Mouse (Mus musculus): ENCODE results near the gene Stxbp4. TPM values are rescaled to one million over a fixed set of nuclear protein-coding genes. Genes with fewer than 3 reads are reported as not detected.

The Stxbp4 gene
- total RNA-seq, 1 experiment, result 10.8 TPM

DNA sequence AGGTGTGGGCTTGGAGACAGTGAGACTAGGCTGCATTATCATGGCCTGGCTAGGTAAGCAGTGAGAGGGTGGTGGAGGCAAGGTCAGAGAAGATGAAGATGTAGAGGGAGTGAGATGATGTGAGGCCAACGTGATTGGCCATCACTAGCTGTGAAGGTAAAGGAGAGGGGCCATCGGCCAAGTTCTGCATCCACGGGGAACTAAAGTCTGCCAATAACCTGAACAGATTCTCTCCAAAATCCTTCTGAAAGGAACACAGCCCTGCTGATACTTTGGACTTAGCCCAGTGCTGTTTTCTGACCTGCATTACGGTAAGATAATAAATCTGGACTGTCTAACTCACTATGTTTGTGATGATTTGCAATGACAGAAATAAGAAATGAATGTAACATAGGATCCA lies 167.6 kb downstream of the Stxbp4 start:
- H3K4me1 ChIP-seq (ENCODE audit: control insufficient read depth in 2 of 2, insufficient read depth in 2 of 2, low read length in 2 of 2, poor library complexity in 1 of 2), result no peaks in the 10 kb centered on the region
- no peak overlapping the region for H3K9ac ChIP-seq (ENCODE audit: insufficient read depth, low read depth, low read length, poor library complexity, severe bottlenecking)
- TF ChIP-seq ZNF384 (IDR thresholded peaks at IDR 0.05; ENCODE audit: low read depth, low read length), result no peak
- no peak for TF ChIP-seq MAFK (IDR thresholded peaks at IDR 0.05; ENCODE audit: insufficient read depth, low read depth, low read length)
- TF ChIP-seq HCFC1 (IDR thresholded peaks at IDR 0.05; ENCODE audit: borderline replicate concordance, insufficient read depth, low read length), result no peak
- no peak for TF ChIP-seq ZC3H11A (IDR thresholded peaks at IDR 0.05; ENCODE audit: borderline replicate concordance, low read depth, low read length)
- TF ChIP-seq CHD2 (IDR thresholded peaks at IDR 0.05; ENCODE audit: low read depth, low read length), result no peak
- no peaks in the 10 kb centered on the region for H3K9me3 ChIP-seq (ENCODE audit: control insufficient read depth, insufficient read depth, low read depth, low read length)
- H3K36me3 ChIP-seq (ENCODE audit: control insufficient read depth, insufficient read depth, low read length, poor library complexity, severe bottlenecking), result no peaks in the 10 kb centered on the region
- H3K4me3 ChIP-seq (ENCODE audit: insufficient read depth in 1 of 2, low read depth in 1 of 2, low read length in 2 of 2, poor library complexity in 1 of 2, severe bottlenecking in 1 of 2), result no peak overlapping the region
- DNase-seq (ENCODE audit: low read depth, low spot score), result no peak
- no peak overlapping the region for H3K27ac ChIP-seq (ENCODE audit: insufficient read depth, low read depth, low read length, poor library complexity, severe bottlenecking)
- in situ Hi-C loops (cut with MboI; ENCODE audit: low sequenced_read_pairs in 2 of 2, unreplicated experiment in 2 of 2), result no loop called here

GRCm38 (mm10) chr11:90464046-90464595 lies 173.8 kb downstream of the Stxbp4 start:
- Histone ChIP-seq H3K4me1 (ENCODE audit: control insufficient read depth in 2 of 2, insufficient read depth in 2 of 2, low read length in 2 of 2, poor library complexity in 1 of 2) (no peaks in the 10 kb centered on the region), H3K9ac (ENCODE audit: insufficient read depth, low read depth, low read length, poor library complexity, severe bottlenecking) (no peak overlapping the region), H3K9me3 (ENCODE audit: control insufficient read depth, insufficient read depth, low read depth, low read length) (no peaks in the 10 kb centered on the region), H3K4me3 (ENCODE audit: insufficient read depth in 1 of 2, low read depth in 1 of 2, low read length in 2 of 2, poor library complexity in 1 of 2, severe bottlenecking in 1 of 2) (no peak overlapping the region), H3K27ac (ENCODE audit: insufficient read depth, low read depth, low read length, poor library complexity, severe bottlenecking) (no peak overlapping the region), H3K36me3 (ENCODE audit: control insufficient read depth, insufficient read depth, low read length, poor library complexity, severe bottlenecking) (no peaks in the 10 kb centered on the region)
- TF ChIP-seq CHD2 (IDR thresholded peaks at IDR 0.05; ENCODE audit: low read depth, low read length), result no peak
- in situ Hi-C loops (cut with MboI; ENCODE audit: low sequenced_read_pairs in 2 of 2, unreplicated experiment in 2 of 2), result no loop called here
- DNase-seq (ENCODE audit: low read depth, low spot score), result no peak

DNA sequence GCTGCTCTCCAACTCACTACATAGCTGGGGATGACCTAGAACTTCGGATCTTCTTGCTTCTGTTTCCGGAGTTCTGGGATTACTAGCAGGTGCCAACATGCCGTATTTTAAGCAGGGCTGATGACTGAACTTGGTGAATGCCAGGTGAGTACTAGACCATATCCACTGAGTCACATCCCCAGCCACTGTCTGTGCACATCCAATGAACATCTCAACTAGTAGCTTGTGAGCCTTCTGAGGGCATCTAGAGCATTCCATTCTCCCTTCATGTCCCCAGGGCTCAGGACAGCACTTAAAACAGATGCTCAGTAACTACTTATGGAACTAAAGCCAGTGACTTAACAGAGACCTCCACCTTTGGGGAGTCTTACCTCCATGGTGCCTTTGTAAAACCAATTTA lies 177.4 kb downstream of the Stxbp4 start:
- no peak overlapping the region for H3K9ac ChIP-seq (ENCODE audit: insufficient read depth, low read depth, low read length, poor library complexity, severe bottlenecking)
- H3K4me1 ChIP-seq (ENCODE audit: control insufficient read depth in 2 of 2, insufficient read depth in 2 of 2, low read length in 2 of 2, poor library complexity in 1 of 2), result no peaks in the 10 kb centered on the region
- no peaks in the 10 kb centered on the region for H3K36me3 ChIP-seq (ENCODE audit: control insufficient read depth, insufficient read depth, low read length, poor library complexity, severe bottlenecking)
- no peak overlapping the region for H3K4me3 ChIP-seq (ENCODE audit: insufficient read depth in 1 of 2, low read depth in 1 of 2, low read length in 2 of 2, poor library complexity in 1 of 2, severe bottlenecking in 1 of 2)
- DNase-seq (ENCODE audit: low read depth, low spot score), result no peak
- H3K27ac ChIP-seq (ENCODE audit: insufficient read depth, low read depth, low read length, poor library complexity, severe bottlenecking), result no peak overlapping the region
- TF ChIP-seq CHD2 (IDR thresholded peaks at IDR 0.05; ENCODE audit: low read depth, low read length), result no peak
- no peak for TF ChIP-seq ZNF384 (IDR thresholded peaks at IDR 0.05; ENCODE audit: low read depth, low read length)
- TF ChIP-seq ZC3H11A (IDR thresholded peaks at IDR 0.05; ENCODE audit: borderline replicate concordance, low read depth, low read length), result no peak
- TF ChIP-seq MAFK (IDR thresholded peaks at IDR 0.05; ENCODE audit: insufficient read depth, low read depth, low read length), result no peak
- no peak for TF ChIP-seq HCFC1 (IDR thresholded peaks at IDR 0.05; ENCODE audit: borderline replicate concordance, insufficient read depth, low read length)
- no peaks in the 10 kb centered on the region for H3K9me3 ChIP-seq (ENCODE audit: control insufficient read depth, insufficient read depth, low read depth, low read length)
- in situ Hi-C loops (cut with MboI; ENCODE audit: low sequenced_read_pairs in 2 of 2, unreplicated experiment in 2 of 2), result no loop called here

GRCm38 (mm10) chr11:90452134-90452533 lies 185.8 kb downstream of the Stxbp4 start:
- Histone ChIP-seq H3K9me3 (ENCODE audit: control insufficient read depth, insufficient read depth, low read depth, low read length) (no peaks in the 10 kb centered on the region), H3K4me1 (ENCODE audit: control insufficient read depth in 2 of 2, insufficient read depth in 2 of 2, low read length in 2 of 2, poor library complexity in 1 of 2) (no peaks in the 10 kb centered on the region), H3K4me3 (ENCODE audit: insufficient read depth in 1 of 2, low read depth in 1 of 2, low read length in 2 of 2, poor library complexity in 1 of 2, severe bottlenecking in 1 of 2) (no peak overlapping the region), H3K36me3 (ENCODE audit: control insufficient read depth, insufficient read depth, low read length, poor library complexity, severe bottlenecking) (no peaks in the 10 kb centered on the region), H3K9ac (ENCODE audit: insufficient read depth, low read depth, low read length, poor library complexity, severe bottlenecking) (no peak overlapping the region), H3K27ac (ENCODE audit: insufficient read depth, low read depth, low read length, poor library complexity, severe bottlenecking) (no peak overlapping the region)
- in situ Hi-C loops (cut with MboI; ENCODE audit: low sequenced_read_pairs in 2 of 2, unreplicated experiment in 2 of 2), result no loop called here
- TF ChIP-seq MAFK (IDR thresholded peaks at IDR 0.05; ENCODE audit: insufficient read depth, low read depth, low read length) (no peak), CHD2 (IDR thresholded peaks at IDR 0.05; ENCODE audit: low read depth, low read length) (no peak), HCFC1 (IDR thresholded peaks at IDR 0.05; ENCODE audit: borderline replicate concordance, insufficient read depth, low read length) (no peak), ZC3H11A (IDR thresholded peaks at IDR 0.05; ENCODE audit: borderline replicate concordance, low read depth, low read length) (no peak), ZNF384 (IDR thresholded peaks at IDR 0.05; ENCODE audit: low read depth, low read length) (no peak)
- DNase-seq (ENCODE audit: low read depth, low spot score), result no peak

GRCm38 (mm10) chr11:90451506-90451905 lies 186.4 kb downstream of the Stxbp4 start:
- Histone ChIP-seq H3K36me3 (ENCODE audit: control insufficient read depth, insufficient read depth, low read length, poor library complexity, severe bottlenecking) (no peaks in the 10 kb centered on the region), H3K9ac (ENCODE audit: insufficient read depth, low read depth, low read length, poor library complexity, severe bottlenecking) (no peak overlapping the region), H3K4me1 (ENCODE audit: control insufficient read depth in 2 of 2, insufficient read depth in 2 of 2, low read length in 2 of 2, poor library complexity in 1 of 2) (no peaks in the 10 kb centered on the region), H3K9me3 (ENCODE audit: control insufficient read depth, insufficient read depth, low read depth, low read length) (no peaks in the 10 kb centered on the region), H3K4me3 (ENCODE audit: insufficient read depth in 1 of 2, low read depth in 1 of 2, low read length in 2 of 2, poor library complexity in 1 of 2, severe bottlenecking in 1 of 2) (no peak overlapping the region), H3K27ac (ENCODE audit: insufficient read depth, low read depth, low read length, poor library complexity, severe bottlenecking) (no peak overlapping the region)
- no peak for DNase-seq (ENCODE audit: low read depth, low spot score)
- TF ChIP-seq ZNF384 (IDR thresholded peaks at IDR 0.05; ENCODE audit: low read depth, low read length) (no peak), HCFC1 (IDR thresholded peaks at IDR 0.05; ENCODE audit: borderline replicate concordance, insufficient read depth, low read length) (no peak), MAFK (IDR thresholded peaks at IDR 0.05; ENCODE audit: insufficient read depth, low read depth, low read length) (0 out of 2 replicates have a peak, but pooled peaks have one; percentile 28), ZC3H11A (IDR thresholded peaks at IDR 0.05; ENCODE audit: borderline replicate concordance, low read depth, low read length) (no peak), CHD2 (IDR thresholded peaks at IDR 0.05; ENCODE audit: low read depth, low read length) (no peak)
- in situ Hi-C loops (cut with MboI; ENCODE audit: low sequenced_read_pairs in 2 of 2, unreplicated experiment in 2 of 2), result no loop called here
